Mouse (Mus musculus) megakaryocyte, embryonic 14.5 days (primary cell): ENCODE measurements around the gene Gm14409.
"Not testable (repeated sequence)": the region's sequence is repeated elsewhere in the genome, so short reads cannot be mapped to it uniquely, and the experiment has no call there.

Source experiments
- FLI1 ChIP-seq: IDR thresholded peaks from 2 replicates; pipeline ENCODE4 v1.6.1; 2012; ENCODE audit warnings: low read length, inconsistent platforms, mixed read lengths
- GATA1 ChIP-seq: IDR thresholded peaks from 3 replicates; pipeline ENCODE4 v1.6.1; 2012; ENCODE audit warnings: mixed read lengths, low read length, inconsistent platforms, borderline replicate concordance

DNA sequence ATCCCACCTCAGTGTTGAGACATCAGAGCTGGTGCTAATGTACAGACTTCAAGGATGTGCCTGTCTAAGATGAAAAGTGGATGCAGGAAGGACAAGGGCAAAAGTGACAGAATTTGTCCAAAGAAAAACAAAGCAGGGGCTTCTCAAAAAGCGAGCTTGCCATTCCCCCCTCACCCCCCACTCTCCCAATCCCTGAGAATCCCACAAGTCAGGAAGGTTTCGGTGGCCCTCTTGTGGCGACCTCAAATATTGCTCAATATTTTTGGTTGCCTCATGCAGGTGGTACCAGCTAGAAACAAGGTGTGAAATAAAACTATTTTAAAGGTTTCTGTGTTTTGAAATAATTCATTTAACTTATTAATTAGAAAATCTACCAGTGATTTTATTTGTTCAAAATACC lies 16.9 kb upstream of the Gm14409 start:
- TF ChIP-seq GATA1, FLI1: not testable (repeated sequence)
